Mouse (Mus musculus) kidney, postnatal 0 days (tissue): ENCODE measurements around the gene Atoh7. TPM values are rescaled to one million over a fixed set of nuclear protein-coding genes. Genes with fewer than 3 reads are reported as not detected.

Source experiments
- ATAC-seq: fragments of 200-750 bp; cut with Nextera tagmentation; replicated peaks from 2 replicates; pipeline ENCODE4 v1.8.0; 2017; ENCODE audit warnings: low read depth, moderate number of reproducible peaks, moderate TSS enrichment, moderate library complexity; ENCODE audit not compliant: low FRiP score
- DNase-seq: peaks from one replicate; pipeline ENCODE4 v3.0.0-alpha.2; 2016; ENCODE audit warnings: low spot score
- H3K27ac ChIP-seq: fragments of 300-500 bp; sonication (generic); 2 replicates; pipeline ENCODE4 v1.5.1; 2014; ENCODE audit warnings: mild to moderate bottlenecking
- H3K27me3 ChIP-seq: fragments of 300-500 bp; sonication (generic); 2 replicates; pipeline ENCODE4 v1.6.1; 2014; ENCODE audit warnings: low read length, mixed read lengths; ENCODE audit not compliant: insufficient read depth
- H3K36me3 ChIP-seq: fragments of 300-500 bp; sonication (generic); 2 replicates; pipeline ENCODE4 v1.6.1; 2014; ENCODE audit warnings: low read length, mixed read lengths; ENCODE audit not compliant: insufficient read depth
- H3K4me1 ChIP-seq: fragments of 300-500 bp; sonication (generic); replicated peaks from 2 replicates; pipeline ENCODE4 v1.6.1; 2014; ENCODE audit warnings: antibody characterized with exemption, low read length, mixed read lengths; ENCODE audit not compliant: insufficient read depth
- H3K4me2 ChIP-seq: fragments of 300-500 bp; sonication (generic); 2 replicates; pipeline ENCODE4 v1.6.1; 2014; ENCODE audit warnings: mild to moderate bottlenecking, low read length, moderate library complexity, mixed read lengths
- H3K4me3 ChIP-seq: fragments of 300-500 bp; sonication (generic); replicated peaks from 2 replicates; pipeline ENCODE4 v1.5.1; 2014; ENCODE audit warnings: low read depth, low read length
- H3K9ac ChIP-seq: fragments of 300-500 bp; sonication (generic); 2 replicates; pipeline ENCODE4 v1.6.1; 2014; ENCODE audit warnings: low read depth, low read length
- H3K9me3 ChIP-seq: fragments of 300-500 bp; sonication (generic); replicated peaks from 2 replicates; pipeline ENCODE4 v1.6.1; 2016; ENCODE audit warnings: low read length, inconsistent platforms, mixed read lengths
- CTCF ChIP-seq: IDR thresholded peaks from 2 replicates; pipeline ENCODE4 v1.5.1; 2016; ENCODE audit warnings: antibody characterized with exemption, low read depth, mild to moderate bottlenecking, moderate library complexity
- WGBS: fragments of 180-500 bp; shearing (Covaris S2); extraction: QIAGEN DNeasy Blood & Tissue Kit; methylation state at CpG from one replicate; pipeline ENCODE4 v1.1.7; 2014; 5-methylcytosine and 5-hydroxymethylcytosine counted together
- polyA plus RNA-seq: library from polyadenylated mRNA; unstranded; fragments of >200 nt; fragmentation: Nextera tagmentation; extraction: Ambion mirVana; gene quantifications from 2 replicates; pipeline ENCODE4 v1.2.1, GENCODE M21; 2015

The Atoh7 gene
- polyA plus RNA-seq, 1 experiment from 2014 or later: 0.22 TPM

- H3K36me3 ChIP-seq: no peaks in the 10 kb centered on the region
- no peak within 1 kb of the TSS for H3K4me3 ChIP-seq
- 83% methylated on average over 2 of the region's 2 CpGs for WGBS
- no peak for TF ChIP-seq CTCF
- H3K4me2 ChIP-seq: no peak within 1 kb of the TSS
- ATAC-seq (no peak), DNase-seq (no peak)
- no peaks in the 10 kb centered on the region for H3K4me1 ChIP-seq
- H3K27me3 ChIP-seq: no peaks in the 10 kb centered on the region
- no peak within 1 kb of the TSS for H3K9ac ChIP-seq
- no peaks in the 10 kb centered on the region for H3K9me3 ChIP-seq
- peak within 1 kb of the TSS; percentile 52 for H3K27ac ChIP-seq
Observed at GRCm38 (mm10) chr10:63059862-63060261, 39.6 kb upstream of the Atoh7 start, which contains the start of gene Pbld1. Gene Pbld1, plus strand, starts transcription at chr10:63060162.

- H3K4me3 ChIP-seq: no peak overlapping the region
- ATAC-seq (no peak), DNase-seq (peak; percentile 9)
- no peak for TF ChIP-seq CTCF
- H3K27me3 ChIP-seq: no peaks in the 10 kb centered on the region
- H3K9me3 ChIP-seq: no peaks in the 10 kb centered on the region
- H3K27ac ChIP-seq: peak overlapping the region; percentile 52; the same call in 1 of the 2 replicates
- WGBS: 28% methylated on average over 11 of the region's 11 CpGs
- no peaks in the 10 kb centered on the region for H3K36me3 ChIP-seq
- H3K4me1 ChIP-seq: no peaks in the 10 kb centered on the region
- H3K9ac ChIP-seq: no peak overlapping the region
- H3K4me2 ChIP-seq: no peak overlapping the region
Observed at GRCm38 (mm10) chr10:63060406-63060805, 39.0 kb upstream of the Atoh7 start.

- no peak overlapping the region for H3K4me3 ChIP-seq
- no peaks in the 10 kb centered on the region for H3K36me3 ChIP-seq
- ATAC-seq (no peak), DNase-seq (no peak)
- WGBS: 59% methylated on average over 12 of the region's 12 CpGs
- no peaks in the 10 kb centered on the region for H3K9me3 ChIP-seq
- H3K4me1 ChIP-seq: no peaks in the 10 kb centered on the region
- H3K9ac ChIP-seq: no peak overlapping the region
- no peaks in the 10 kb centered on the region for H3K27me3 ChIP-seq
- peak overlapping the region; percentile 47; the same call in 1 of the 2 replicates for H3K27ac ChIP-seq
- no peak overlapping the region; the same call in 1 of the 2 replicates for H3K4me2 ChIP-seq
- no peak for TF ChIP-seq CTCF
Observed at GRCm38 (mm10) chr10:63061266-63061665, 38.2 kb upstream of the Atoh7 start.

- Histone ChIP-seq H3K27me3 (no peaks in the 10 kb centered on the region), H3K9ac (no peak overlapping the region), H3K9me3 (no peaks in the 10 kb centered on the region), H3K27ac (no peak overlapping the region), H3K4me1 (no peaks in the 10 kb centered on the region), H3K36me3 (no peaks in the 10 kb centered on the region), H3K4me2 (no peak overlapping the region), H3K4me3 (no peak overlapping the region)
- DNase-seq (no peak), ATAC-seq (no peak)
- no peak for TF ChIP-seq CTCF
- WGBS: 89% methylated on average over 5 of the region's 5 CpGs
Observed at GRCm38 (mm10) chr10:63062696-63063095, 36.8 kb upstream of the Atoh7 start.

- no peak for ATAC-seq
Observed at GRCm38 (mm10) chr10:63063365-63063764, 36.1 kb upstream of the Atoh7 start.

GRCm38 (mm10) chr10:63064516-63064915 lies 34.9 kb upstream of the Atoh7 start:
- Histone ChIP-seq H3K4me2 (no peak overlapping the region), H3K27ac (no peak overlapping the region), H3K27me3 (no peaks in the 10 kb centered on the region), H3K36me3 (no peaks in the 10 kb centered on the region), H3K9ac (no peak overlapping the region), H3K9me3 (no peaks in the 10 kb centered on the region), H3K4me1 (no peaks in the 10 kb centered on the region), H3K4me3 (no peak overlapping the region)
- DNase-seq (no peak), ATAC-seq (no peak)
- TF ChIP-seq CTCF: no peak
- whole genome bisulfite sequencing: 70% methylated on average over 9 of the region's 9 CpGs

More at GRCm38 (mm10) chr10:63063365-63063764, 36.1 kb upstream of the Atoh7 start:
- 87% methylated on average over 7 of the region's 7 CpGs for WGBS
- Histone ChIP-seq H3K4me1 (no peaks in the 10 kb centered on the region), H3K9ac (no peak overlapping the region), H3K4me3 (no peak overlapping the region), H3K27me3 (no peaks in the 10 kb centered on the region), H3K4me2 (no peak overlapping the region), H3K9me3 (no peaks in the 10 kb centered on the region), H3K27ac (no peak overlapping the region), H3K36me3 (no peaks in the 10 kb centered on the region)
- no peak for DNase-seq
- TF ChIP-seq CTCF: no peak

GRCm38 (mm10) chr10:63065561-63065960 lies 33.9 kb upstream of the Atoh7 start:
- H3K9ac ChIP-seq: no peak overlapping the region
- no peaks in the 10 kb centered on the region for H3K9me3 ChIP-seq
- no peaks in the 10 kb centered on the region for H3K27me3 ChIP-seq
- H3K4me1 ChIP-seq: no peaks in the 10 kb centered on the region
- DNase-seq: no peak
- H3K4me2 ChIP-seq: no peak overlapping the region
- whole genome bisulfite sequencing: 55% methylated on average over 8 of the region's 8 CpGs
- H3K27ac ChIP-seq: no peak overlapping the region
- H3K36me3 ChIP-seq: no peaks in the 10 kb centered on the region
- no peak overlapping the region for H3K4me3 ChIP-seq
- no peak for ATAC-seq
- no peak for TF ChIP-seq CTCF
